Mouse (Mus musculus) megakaryocyte, embryonic 14.5 days (primary cell): ENCODE measurements at regions not wholly inside any gene's neighbourhood (a gene's known extent, or its start where the extent isn't known, plus 50 kb on each side); places are given as distances from the start of the nearest gene placed in this dataset.

Experiments
- FLI1 ChIP-seq: IDR thresholded peaks from 2 replicates; pipeline ENCODE4 v1.6.1; 2012; ENCODE audit warnings: low read length, inconsistent platforms, mixed read lengths
- GATA1 ChIP-seq: IDR thresholded peaks from 3 replicates; pipeline ENCODE4 v1.6.1; 2012; ENCODE audit warnings: mixed read lengths, low read length, inconsistent platforms, borderline replicate concordance

DNA sequence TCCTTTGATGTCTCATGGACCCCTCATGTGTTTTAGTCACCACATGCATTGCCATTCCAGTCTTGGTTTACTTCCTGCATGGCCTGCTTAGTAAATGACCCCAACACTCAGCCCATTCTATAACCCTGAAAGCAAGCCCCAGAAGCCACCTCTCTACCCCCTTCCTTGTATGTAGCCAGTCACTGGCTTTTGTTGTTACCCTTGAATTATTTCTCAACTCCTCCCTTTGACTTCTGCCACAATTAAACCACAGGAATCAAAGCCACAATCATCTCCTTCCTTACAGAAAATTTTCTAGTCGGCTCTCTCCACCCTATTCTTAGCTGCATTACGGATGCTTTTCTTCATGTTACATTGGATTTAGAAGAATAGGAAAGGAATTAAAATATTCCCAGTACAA lies 207.7 kb downstream of the Nfkbiz start:
- TF ChIP-seq FLI1 (no peak), GATA1 (no peak)
